Mouse (Mus musculus): ENCODE data around the gene Prps2.

DNA sequence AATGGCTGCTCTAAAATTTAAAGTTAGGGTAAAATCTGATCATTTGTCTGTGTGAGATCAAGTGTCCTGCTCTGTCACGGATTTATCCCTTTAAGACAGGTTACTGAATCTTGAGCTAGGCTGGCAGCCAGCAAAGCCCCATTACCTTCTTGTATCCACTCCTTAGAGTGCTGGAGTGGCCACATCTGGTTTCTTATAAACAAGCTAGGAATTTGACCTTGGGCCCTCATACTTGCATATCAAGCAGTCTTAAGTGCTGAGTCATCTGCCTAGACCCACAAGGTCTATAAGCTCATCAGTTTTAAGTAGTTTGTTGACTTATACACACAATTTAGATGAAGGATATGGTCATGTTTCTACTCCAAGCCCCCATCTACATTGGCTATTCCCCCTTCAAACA, 38.2 kb downstream of the Prps2 start:
- TF ChIP-seq POLR2A (IDR thresholded peaks at IDR 0.05; ENCODE audit: insufficient read depth, low read depth, low read length): no peak
- TF ChIP-seq CTCF (IDR thresholded peaks at IDR 0.05; ENCODE audit: insufficient read depth, low read depth, low read length): no peak
